Mouse (Mus musculus): ENCODE measurements around the gene Ano4. TPM values are rescaled to one million over a fixed set of nuclear protein-coding genes. Genes with fewer than 3 reads are reported as not detected.

Ano4 gene
- total and polyA plus RNA-seq, 2 experiments from 2014 or later, result 3.2 to 3.8 TPM

DNA sequence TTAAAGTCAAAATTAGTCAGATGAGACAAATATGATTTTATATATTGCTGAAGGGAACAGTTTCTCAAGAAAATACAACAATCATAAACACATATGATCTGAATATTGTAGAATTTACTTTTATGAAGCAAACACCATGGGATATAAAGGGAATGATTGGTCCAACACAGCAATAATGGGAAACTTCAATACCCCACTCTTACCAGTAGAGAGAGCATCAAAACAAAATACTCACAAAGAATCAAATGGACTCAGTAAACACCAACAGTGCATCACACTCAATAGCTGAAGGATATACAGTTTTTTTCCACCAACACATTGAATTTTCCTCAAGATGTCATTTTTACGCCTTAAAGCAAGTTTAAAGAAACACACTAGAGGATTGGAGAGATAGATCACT, 300.4 kb downstream of the Ano4 start:
- Histone ChIP-seq H3K36me3 (replicated peaks; ENCODE audit: control insufficient read depth, insufficient read depth, low read length) (no peaks in the 10 kb centered on the region), H3K4me2 (ENCODE audit: low read depth, low read length) (no peak overlapping the region), H3K4me1 (ENCODE audit: control insufficient read depth, insufficient read depth) (no peaks in the 10 kb centered on the region), H3K27me3 (ENCODE audit: control insufficient read depth, insufficient read depth, low read length) (no peaks in the 10 kb centered on the region), H3K9ac (replicated peaks; ENCODE audit: low read depth, low read length) (no peak overlapping the region), H3K4me3 (ENCODE audit: low read depth, low read length) (no peak overlapping the region), H3K27ac (ENCODE audit: low read depth) (no peak overlapping the region), H3K9me3 (replicated peaks; ENCODE audit: control insufficient read depth, low read length) (no peaks in the 10 kb centered on the region)
- DNase-seq (ENCODE audit: low spot score) (no peak), ATAC-seq (ENCODE audit: insufficient read depth, low read depth) (no peak)
- TF ChIP-seq EP300 (IDR thresholded peaks at IDR 0.05; ENCODE audit: low read depth) (no peak), CTCF (IDR thresholded peaks at IDR 0.05; ENCODE audit: low read depth) (no peak)
- 87% methylated on average over 1 of the region's 1 CpGs for WGBS

DNA sequence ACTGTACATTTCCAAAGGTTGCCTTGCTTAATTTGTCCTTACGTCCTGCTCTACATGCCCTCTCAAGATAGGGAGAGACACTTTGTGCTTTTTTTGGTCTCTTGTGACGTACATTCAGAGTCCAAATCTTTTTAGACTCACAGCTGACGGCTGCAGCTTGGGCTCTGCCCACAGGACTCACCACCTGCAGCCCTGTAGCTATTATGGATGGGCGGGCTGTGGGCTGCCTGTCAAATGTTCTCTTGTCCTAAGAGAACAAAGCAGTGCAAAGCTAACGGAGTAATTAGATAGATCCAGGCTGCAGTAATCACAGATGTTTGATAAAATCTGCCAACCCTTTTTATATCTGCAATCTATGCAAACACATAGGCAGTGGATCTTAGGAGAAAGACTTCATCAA, 325.6 kb downstream of the Ano4 start:
- no peak overlapping the region for H3K4me3 ChIP-seq (ENCODE audit: low read depth, low read length)
- ATAC-seq (ENCODE audit: insufficient read depth, low read depth) (no peak), DNase-seq (ENCODE audit: low spot score) (no peak)
- no peaks in the 10 kb centered on the region for H3K27me3 ChIP-seq (ENCODE audit: control insufficient read depth, insufficient read depth, low read length)
- no peaks in the 10 kb centered on the region for H3K9me3 ChIP-seq (replicated peaks; ENCODE audit: control insufficient read depth, low read length)
- H3K27ac ChIP-seq (ENCODE audit: low read depth), result no peak overlapping the region
- no peaks in the 10 kb centered on the region for H3K36me3 ChIP-seq (replicated peaks; ENCODE audit: control insufficient read depth, insufficient read depth, low read length)
- H3K9ac ChIP-seq (replicated peaks; ENCODE audit: low read depth, low read length), result no peak overlapping the region
- H3K4me1 ChIP-seq (ENCODE audit: control insufficient read depth, insufficient read depth), result no peaks in the 10 kb centered on the region
- no peak overlapping the region for H3K4me2 ChIP-seq (ENCODE audit: low read depth, low read length)
- no peak for TF ChIP-seq CTCF (IDR thresholded peaks at IDR 0.05; ENCODE audit: low read depth)
- no peak for TF ChIP-seq EP300 (IDR thresholded peaks at IDR 0.05; ENCODE audit: low read depth)
- WGBS, result 50% methylated on average over 5 of the region's 5 CpGs

DNA sequence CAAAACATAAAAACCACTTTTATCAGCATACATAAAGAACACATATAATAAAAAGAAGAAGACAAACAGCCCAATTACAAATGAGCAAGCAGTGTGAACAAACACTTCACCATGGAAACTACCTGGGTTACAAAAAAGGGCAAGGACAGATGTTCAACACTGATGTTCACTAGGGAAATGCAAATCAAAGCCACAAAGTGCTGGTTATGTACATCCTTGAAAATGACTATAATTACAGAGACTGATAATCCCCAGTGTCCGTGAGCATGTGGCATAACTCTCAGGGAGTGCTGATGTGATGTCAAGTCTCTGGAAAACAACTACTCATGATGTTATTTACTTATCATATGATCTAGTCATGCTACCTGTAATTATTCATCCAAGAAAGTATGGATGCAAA, 336.3 kb downstream of the Ano4 start:
- no peaks in the 10 kb centered on the region for H3K9me3 ChIP-seq (replicated peaks; ENCODE audit: control insufficient read depth, low read length)
- TF ChIP-seq EP300 (IDR thresholded peaks at IDR 0.05; ENCODE audit: low read depth) (no peak), CTCF (IDR thresholded peaks at IDR 0.05; ENCODE audit: low read depth) (no peak)
- no peaks in the 10 kb centered on the region for H3K36me3 ChIP-seq (replicated peaks; ENCODE audit: control insufficient read depth, insufficient read depth, low read length)
- H3K27ac ChIP-seq (ENCODE audit: low read depth), result no peak overlapping the region
- DNase-seq (ENCODE audit: low spot score) (no peak), ATAC-seq (ENCODE audit: insufficient read depth, low read depth) (no peak)
- 57% methylated on average over 1 of the region's 1 CpGs for WGBS
- H3K9ac ChIP-seq (replicated peaks; ENCODE audit: low read depth, low read length), result no peak overlapping the region
- H3K4me3 ChIP-seq (ENCODE audit: low read depth, low read length), result no peak overlapping the region
- H3K4me2 ChIP-seq (ENCODE audit: low read depth, low read length), result no peak overlapping the region
- no peaks in the 10 kb centered on the region for H3K27me3 ChIP-seq (ENCODE audit: control insufficient read depth, insufficient read depth, low read length)
- no peaks in the 10 kb centered on the region for H3K4me1 ChIP-seq (ENCODE audit: control insufficient read depth, insufficient read depth)

DNA sequence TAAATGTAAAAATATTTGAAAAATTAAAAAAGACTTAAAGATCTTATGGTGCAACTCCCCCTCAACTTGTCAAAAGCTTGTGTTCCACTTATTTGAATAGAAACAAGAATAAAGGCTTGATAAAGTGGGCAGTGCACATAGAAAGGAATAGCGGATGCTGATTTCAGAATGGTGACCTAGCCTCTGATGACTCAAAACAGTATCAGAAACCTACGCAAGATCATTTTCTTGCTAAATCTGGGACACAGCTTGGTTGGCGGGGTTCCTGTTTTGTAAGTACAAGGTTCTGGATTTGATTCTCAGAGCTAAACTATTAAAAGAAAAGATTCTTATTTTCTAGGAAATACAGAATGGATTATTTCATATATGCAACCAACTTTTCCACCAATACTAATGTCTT, 340.0 kb downstream of the Ano4 start:
- TF ChIP-seq EP300 (IDR thresholded peaks at IDR 0.05; ENCODE audit: low read depth) (no peak), CTCF (IDR thresholded peaks at IDR 0.05; ENCODE audit: low read depth) (no peak)
- WGBS, result 84% methylated on average over 3 of the region's 3 CpGs
- Histone ChIP-seq H3K9ac (replicated peaks; ENCODE audit: low read depth, low read length) (no peak overlapping the region), H3K4me3 (ENCODE audit: low read depth, low read length) (no peak overlapping the region), H3K27me3 (ENCODE audit: control insufficient read depth, insufficient read depth, low read length) (no peaks in the 10 kb centered on the region), H3K27ac (ENCODE audit: low read depth) (no peak overlapping the region), H3K4me2 (ENCODE audit: low read depth, low read length) (no peak overlapping the region), H3K9me3 (replicated peaks; ENCODE audit: control insufficient read depth, low read length) (no peaks in the 10 kb centered on the region), H3K36me3 (replicated peaks; ENCODE audit: control insufficient read depth, insufficient read depth, low read length) (no peaks in the 10 kb centered on the region), H3K4me1 (ENCODE audit: control insufficient read depth, insufficient read depth) (no peaks in the 10 kb centered on the region)
- ATAC-seq (ENCODE audit: insufficient read depth, low read depth), result no peak
- DNase-seq (ENCODE audit: low spot score), result no peak

DNA sequence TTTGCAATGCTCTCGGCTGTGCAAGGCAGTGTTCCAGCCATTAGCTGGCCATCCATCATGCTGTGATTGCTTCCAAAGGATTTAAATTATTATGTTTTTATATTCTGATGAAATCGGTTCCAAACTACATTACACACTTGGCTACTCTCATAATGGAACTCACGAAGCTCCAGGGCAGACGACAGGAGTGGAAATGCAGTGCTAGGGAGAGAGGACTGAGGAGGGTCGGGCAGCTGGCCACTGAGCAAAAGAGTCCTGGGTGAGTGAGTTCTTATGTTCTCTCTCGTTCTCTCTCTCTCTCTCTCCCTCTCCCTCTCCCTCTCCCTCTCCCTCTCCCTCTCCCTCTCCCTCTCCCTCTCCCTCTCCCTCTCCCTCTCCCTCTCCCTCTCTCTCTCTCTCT, 357.6 kb downstream of the Ano4 start:
- H3K4me3 ChIP-seq (ENCODE audit: low read depth, low read length), result no peak overlapping the region
- ATAC-seq (ENCODE audit: insufficient read depth, low read depth), result no peak
- H3K4me1 ChIP-seq (ENCODE audit: control insufficient read depth, insufficient read depth), result no peaks in the 10 kb centered on the region
- H3K27ac ChIP-seq (ENCODE audit: low read depth), result no peak overlapping the region
- H3K4me2 ChIP-seq (ENCODE audit: low read depth, low read length), result no peak overlapping the region
- H3K9ac ChIP-seq (replicated peaks; ENCODE audit: low read depth, low read length), result no peak overlapping the region
- H3K36me3 ChIP-seq (replicated peaks; ENCODE audit: control insufficient read depth, insufficient read depth, low read length), result no peaks in the 10 kb centered on the region
- H3K27me3 ChIP-seq (ENCODE audit: control insufficient read depth, insufficient read depth, low read length), result no peaks in the 10 kb centered on the region
- H3K9me3 ChIP-seq (replicated peaks; ENCODE audit: control insufficient read depth, low read length), result no peaks in the 10 kb centered on the region
- WGBS, result 59% methylated on average over 6 of the region's 6 CpGs
- TF ChIP-seq CTCF (IDR thresholded peaks at IDR 0.05; ENCODE audit: low read depth) (no peak), EP300 (IDR thresholded peaks at IDR 0.05; ENCODE audit: low read depth) (no peak)
- DNase-seq (ENCODE audit: low spot score), result no peak

DNA sequence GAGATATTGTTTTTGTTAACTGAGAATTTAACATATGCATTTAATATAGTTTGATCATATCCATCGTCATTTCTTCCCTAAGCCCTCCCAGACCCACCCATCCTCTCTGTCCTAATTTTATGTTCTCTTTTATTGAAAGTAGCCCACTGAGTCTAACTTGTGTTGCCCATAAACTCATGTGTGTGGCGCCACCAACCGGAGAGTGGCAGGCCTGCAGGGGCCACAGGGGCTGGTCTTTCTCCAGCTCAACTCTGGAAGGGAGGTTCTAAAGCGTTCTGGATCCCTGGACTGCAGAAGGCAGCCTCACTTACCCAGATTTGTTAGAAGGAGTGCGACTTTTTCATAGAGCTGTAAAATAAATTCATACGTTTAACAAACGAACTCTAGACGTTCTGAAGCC, 361.1 kb downstream of the Ano4 start:
- WGBS, result 30% methylated on average over 8 of the region's 8 CpGs
- DNase-seq (ENCODE audit: low spot score), result no peak
- H3K9me3 ChIP-seq (replicated peaks; ENCODE audit: control insufficient read depth, low read length), result no peaks in the 10 kb centered on the region

More for the DNA sequence above, 361.1 kb downstream of the Ano4 start:
- H3K4me1 ChIP-seq (ENCODE audit: control insufficient read depth, insufficient read depth), result no peaks in the 10 kb centered on the region
- no peak overlapping the region for H3K9ac ChIP-seq (replicated peaks; ENCODE audit: low read depth, low read length)
- no peak for TF ChIP-seq EP300 (IDR thresholded peaks at IDR 0.05; ENCODE audit: low read depth)
- TF ChIP-seq CTCF (IDR thresholded peaks at IDR 0.05; ENCODE audit: low read depth), result peak; percentile 38
- H3K27me3 ChIP-seq (ENCODE audit: control insufficient read depth, insufficient read depth, low read length), result no peaks in the 10 kb centered on the region
- H3K4me2 ChIP-seq (ENCODE audit: low read depth, low read length), result no peak overlapping the region
- no peak overlapping the region for H3K27ac ChIP-seq (ENCODE audit: low read depth)
- no peak for ATAC-seq (ENCODE audit: insufficient read depth, low read depth)
- H3K4me3 ChIP-seq (ENCODE audit: low read depth, low read length), result no peak overlapping the region
- H3K36me3 ChIP-seq (replicated peaks; ENCODE audit: control insufficient read depth, insufficient read depth, low read length), result no peaks in the 10 kb centered on the region
